Mouse (Mus musculus) lung, adult 2 months (tissue): ENCODE data around the gene Nr2c2ap.

Experiments used
- CTCF ChIP-seq: fragments of 200-500 bp; IDR thresholded peaks from 2 replicates; pipeline ENCODE4 v1.5.1; 2011; ENCODE audit warnings: mild to moderate bottlenecking, low read length, control low read depth; ENCODE audit not compliant: insufficient read depth
- POLR2A ChIP-seq: fragments of 200-500 bp; IDR thresholded peaks from 2 replicates; pipeline ENCODE4 v1.6.1; 2011; ENCODE audit warnings: low read depth, mild to moderate bottlenecking, control low read depth, low read length, borderline replicate concordance; ENCODE audit errors: extremely low read depth

DNA sequence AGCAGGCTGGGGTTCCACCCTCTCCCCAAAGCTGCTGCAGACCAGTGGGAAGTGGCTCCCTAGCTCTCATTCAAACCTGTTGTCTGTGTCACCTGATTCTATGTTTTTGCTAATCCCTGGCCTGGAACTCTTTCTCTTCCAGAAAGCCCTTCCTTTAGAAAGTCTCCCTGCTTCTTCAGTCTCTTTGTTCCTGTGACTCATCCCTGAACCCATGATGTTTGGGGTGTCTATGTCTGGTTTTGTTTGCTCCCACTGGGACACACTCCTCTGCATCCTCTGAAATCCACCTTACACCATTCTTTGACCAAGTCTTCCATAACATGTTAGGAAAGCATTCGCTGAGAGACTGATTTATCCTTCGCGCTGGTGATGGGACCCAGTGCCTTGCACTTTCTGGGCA lies 1.1 kb upstream of the Nr2c2ap start:
- no peak for TF ChIP-seq CTCF
- no peak for TF ChIP-seq POLR2A
